Mouse (Mus musculus): Measurements from ENCODE around the gene Adipoq.
"Not testable (repeated sequence)": the region's sequence is repeated elsewhere in the genome, so short reads cannot be mapped to it uniquely, and the experiment has no call there.

The Adipoq gene

GRCm38 (mm10) chr16:23166646-23167045 lies 20.3 kb downstream of the Adipoq start:
- no peak for DNase-seq

GRCm38 (mm10) chr16:23167079-23167478 lies 20.7 kb downstream of the Adipoq start:
- DNase-seq: no peak

- no peak for DNase-seq
Observed at GRCm38 (mm10) chr16:23170813-23171212, 24.5 kb downstream of the Adipoq start.

- DNase-seq: no peak
Observed at GRCm38 (mm10) chr16:23173904-23174303, 27.6 kb downstream of the Adipoq start.

- no peak for DNase-seq
Observed at GRCm38 (mm10) chr16:23174855-23175254, 28.5 kb downstream of the Adipoq start.

GRCm38 (mm10) chr16:23175956-23176355 lies 29.6 kb downstream of the Adipoq start:
- DNase-seq: no peak

GRCm38 (mm10) chr16:23177856-23178255 lies 31.5 kb downstream of the Adipoq start:
- DNase-seq: no peak

GRCm38 (mm10) chr16:23178796-23179195 lies 32.5 kb downstream of the Adipoq start:
- DNase-seq: no peak

- DNase-seq: not testable (repeated sequence)
Observed at GRCm38 (mm10) chr16:23179436-23179835, 33.1 kb downstream of the Adipoq start.

- DNase-seq: no peak
Observed at GRCm38 (mm10) chr16:23181054-23181453, 34.7 kb downstream of the Adipoq start.

- no peak for DNase-seq
Observed at GRCm38 (mm10) chr16:23181487-23181886, 35.2 kb downstream of the Adipoq start.

GRCm38 (mm10) chr16:23181942-23182597 lies 35.7 kb downstream of the Adipoq start:
- no peak for DNase-seq

GRCm38 (mm10) chr16:23185824-23186223 lies 39.5 kb downstream of the Adipoq start:
- no peak for DNase-seq

- DNase-seq: no peak
Observed at GRCm38 (mm10) chr16:23186418-23186817, 40.1 kb downstream of the Adipoq start.

GRCm38 (mm10) chr16:23187983-23188382 lies 41.6 kb downstream of the Adipoq start:
- DNase-seq: no peak

- DNase-seq: no peak
Observed at GRCm38 (mm10) chr16:23189612-23190011, 43.3 kb downstream of the Adipoq start.

GRCm38 (mm10) chr16:23191560-23192242 lies 45.4 kb downstream of the Adipoq start:
- no peak for DNase-seq

- DNase-seq: no peak
Observed at GRCm38 (mm10) chr16:23195618-23196017, 49.3 kb downstream of the Adipoq start.

- DNase-seq: no peak
Observed at GRCm38 (mm10) chr16:23196296-23196695, 50.0 kb downstream of the Adipoq start.

GRCm38 (mm10) chr16:23196791-23197190 lies 50.5 kb downstream of the Adipoq start:
- DNase-seq: no peak

- DNase-seq: no peak
Observed at GRCm38 (mm10) chr16:23201498-23201897, 55.2 kb downstream of the Adipoq start.
